Mouse (Mus musculus) intestine, embryonic 14.5 days (tissue): ENCODE results near the gene Dmrta1. TPM values are rescaled to one million over a fixed set of nuclear protein-coding genes. Genes with fewer than 3 reads are reported as not detected.
A peak's percentile ranks its signal among the peaks of the same experiment; 100 is the strongest.

Experiments used
- ATAC-seq: fragments of 200-750 bp; cut with Nextera tagmentation; replicated peaks from 2 replicates; pipeline ENCODE4 v1.8.0; 2017; ENCODE audit warnings: low read depth, moderate number of reproducible peaks, moderate TSS enrichment, moderate library complexity; ENCODE audit not compliant: low FRiP score, low TSS enrichment
- DNase-seq: peaks from one replicate; pipeline ENCODE4 v3.0.0-alpha.2; 2018; ENCODE audit warnings: low spot score
- H3K27ac ChIP-seq: fragments of 300-500 bp; sonication (generic); 2 replicates; pipeline ENCODE4 v1.5.1; 2014; ENCODE audit warnings: low read depth, mild to moderate bottlenecking, control low read depth
- H3K27me3 ChIP-seq: fragments of 300-500 bp; sonication (generic); replicated peaks from 2 replicates; pipeline ENCODE4 v1.6.1; 2014; ENCODE audit warnings: low read length, control low read depth; ENCODE audit not compliant: control insufficient read depth, insufficient read depth
- H3K36me3 ChIP-seq: fragments of 300-500 bp; sonication (generic); 2 replicates; pipeline ENCODE4 v1.6.1; 2014; ENCODE audit warnings: low read length, control low read depth; ENCODE audit not compliant: control insufficient read depth, insufficient read depth
- H3K4me1 ChIP-seq: fragments of 300-500 bp; sonication (generic); replicated peaks from 2 replicates; pipeline ENCODE4 v1.6.1; 2014; ENCODE audit warnings: low read length, control low read depth, mixed read lengths; ENCODE audit not compliant: control insufficient read depth, insufficient read depth
- H3K4me2 ChIP-seq: fragments of 300-500 bp; sonication (generic); 2 replicates; pipeline ENCODE4 v1.6.1; 2014; ENCODE audit warnings: low read length
- H3K4me3 ChIP-seq: fragments of 300-500 bp; sonication (generic); 2 replicates; pipeline ENCODE4 v1.5.1; 2014; ENCODE audit warnings: low read depth, low read length, control low read depth, mixed read lengths
- H3K9ac ChIP-seq: fragments of 300-500 bp; sonication (generic); 2 replicates; pipeline ENCODE4 v1.6.1; 2014; ENCODE audit warnings: mild to moderate bottlenecking, low read length
- H3K9me3 ChIP-seq: fragments of 300-500 bp; sonication (generic); 2 replicates; pipeline ENCODE4 v1.6.1; 2016; ENCODE audit warnings: low read length, control low read depth; ENCODE audit not compliant: control insufficient read depth
- WGBS: fragments of 180-500 bp; shearing (Covaris S2); extraction: QIAGEN DNeasy Blood & Tissue Kit; methylation state at CpG from one replicate; pipeline ENCODE4 v1.1.7; 2014; 5-methylcytosine and 5-hydroxymethylcytosine counted together
- polyA plus RNA-seq: library from polyadenylated mRNA; unstranded; fragments of >200 nt; fragmentation: Nextera tagmentation; extraction: Ambion mirVana; gene quantifications from 2 replicates; pipeline ENCODE4 v1.2.1, GENCODE M21; 2014

Gene Dmrta1
- polyA plus RNA-seq, 1 experiment from 2014 or later = 0.18 TPM

DNA sequence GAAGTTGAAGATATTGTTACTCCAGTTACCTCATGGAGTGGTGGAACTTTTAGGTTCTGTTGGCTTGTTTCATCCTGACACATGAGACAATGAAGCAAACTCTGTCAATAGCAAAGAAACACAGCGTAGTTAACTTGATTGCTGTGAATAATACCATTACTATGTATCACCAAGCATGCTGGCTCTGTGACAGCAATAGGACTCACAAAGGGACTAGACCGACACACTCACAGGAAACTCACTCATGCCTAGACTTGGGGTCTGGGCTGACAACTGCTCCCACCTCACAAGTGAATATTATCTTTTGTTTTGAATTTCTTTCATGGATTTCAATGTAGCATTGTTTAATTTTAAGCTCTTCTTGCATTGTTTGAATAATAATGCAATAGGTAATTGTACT, 15.8 kb upstream of the Dmrta1 start:
- no peaks in the 10 kb centered on the region for H3K9me3 ChIP-seq
- no peak for DNase-seq
- ATAC-seq = no peak
- no peaks in the 10 kb centered on the region for H3K36me3 ChIP-seq
- no peaks in the 10 kb centered on the region for H3K4me1 ChIP-seq
- no peak overlapping the region for H3K27ac ChIP-seq
- no peaks in the 10 kb centered on the region for H3K27me3 ChIP-seq
- no peak overlapping the region for H3K4me3 ChIP-seq
- no peak overlapping the region for H3K4me2 ChIP-seq
- H3K9ac ChIP-seq = no peak overlapping the region
- WGBS = 77% methylated on average over 2 of the region's 2 CpGs

DNA sequence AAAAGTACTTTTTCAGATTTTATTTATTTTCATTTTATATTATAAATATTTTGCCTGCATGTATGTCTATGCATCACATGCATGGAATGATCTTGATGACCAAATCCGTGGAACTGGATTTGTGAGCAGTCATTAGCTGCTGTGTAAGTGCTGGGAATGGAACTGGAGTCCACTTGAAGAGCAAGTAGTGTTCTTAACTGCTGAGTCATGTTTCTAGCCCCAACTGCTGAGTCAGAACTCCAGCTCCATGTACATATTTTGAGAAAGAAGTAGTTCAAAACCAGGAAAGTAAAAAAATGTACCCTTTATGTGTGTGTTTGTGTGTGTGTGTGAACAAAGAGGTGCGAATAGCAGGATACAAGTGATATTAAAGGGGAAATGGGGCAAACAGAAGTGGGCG, 4.5 kb upstream of the Dmrta1 start:
- 69% methylated on average over 3 of the region's 3 CpGs for WGBS
- no peaks in the 10 kb centered on the region for H3K9me3 ChIP-seq
- no peak overlapping the region for H3K4me2 ChIP-seq
- DNase-seq = no peak
- H3K9ac ChIP-seq = no peak overlapping the region
- H3K4me1 ChIP-seq = no peaks in the 10 kb centered on the region
- H3K36me3 ChIP-seq = no peaks in the 10 kb centered on the region
- H3K27ac ChIP-seq = no peak overlapping the region
- no peaks in the 10 kb centered on the region for H3K27me3 ChIP-seq
- H3K4me3 ChIP-seq = no peak overlapping the region
- no peak for ATAC-seq

DNA sequence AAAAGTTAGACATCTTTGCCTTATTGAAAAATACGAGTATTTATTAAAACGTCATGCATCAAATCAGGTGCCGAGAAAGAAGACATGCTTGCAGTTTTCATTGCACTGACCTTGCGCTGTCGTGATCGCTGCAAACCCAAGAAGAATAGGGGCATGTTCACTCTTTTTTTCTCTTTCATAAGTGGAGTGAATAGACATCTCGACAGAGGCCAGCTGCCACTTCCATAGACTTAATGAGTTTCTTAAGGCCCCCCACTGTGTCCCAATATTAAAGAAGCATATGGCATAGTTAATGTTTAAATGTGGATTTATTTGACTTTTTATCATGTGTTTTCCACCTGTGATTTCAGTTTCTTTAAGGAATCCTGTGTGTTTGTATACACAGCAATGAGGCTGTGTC, 1.3 kb upstream of the Dmrta1 start:
- Histone ChIP-seq H3K4me3 (no peak overlapping the region), H3K4me2 (no peak overlapping the region), H3K9ac (no peak overlapping the region), H3K9me3 (no peaks in the 10 kb centered on the region), H3K4me1 (no peaks in the 10 kb centered on the region), H3K36me3 (no peaks in the 10 kb centered on the region), H3K27ac (no peak overlapping the region), H3K27me3 (no peaks in the 10 kb centered on the region)
- DNase-seq (no peak), ATAC-seq (no peak)
- 71% methylated on average over 7 of the region's 7 CpGs for WGBS

DNA sequence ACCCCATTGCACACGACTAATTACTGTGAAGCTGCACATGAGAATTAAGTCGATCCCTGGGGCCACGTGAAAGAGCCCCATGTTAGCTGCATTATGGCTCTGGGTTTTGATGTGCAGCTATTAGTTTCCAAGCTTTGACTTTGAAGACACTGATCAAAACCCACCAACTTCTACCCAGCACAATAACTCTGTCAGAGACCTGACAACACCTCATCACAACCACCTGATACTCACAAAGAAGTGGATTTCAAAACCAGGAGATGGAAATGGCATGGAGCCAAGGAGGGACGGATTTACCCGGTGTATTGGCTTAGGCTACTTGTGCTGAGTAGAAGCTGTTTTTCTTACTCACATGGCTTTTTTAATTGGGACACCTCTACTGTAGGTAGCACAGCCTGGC, 523 bp upstream of the Dmrta1 start:
- ATAC-seq = no peak
- Histone ChIP-seq H3K27ac (no peak overlapping the region), H3K36me3 (no peaks in the 10 kb centered on the region), H3K4me1 (no peaks in the 10 kb centered on the region), H3K27me3 (no peaks in the 10 kb centered on the region), H3K9ac (no peak overlapping the region), H3K9me3 (no peaks in the 10 kb centered on the region), H3K4me3 (no peak overlapping the region), H3K4me2 (no peak overlapping the region)
- 76% methylated on average over 5 of the region's 5 CpGs for WGBS
- no peak for DNase-seq

DNA sequence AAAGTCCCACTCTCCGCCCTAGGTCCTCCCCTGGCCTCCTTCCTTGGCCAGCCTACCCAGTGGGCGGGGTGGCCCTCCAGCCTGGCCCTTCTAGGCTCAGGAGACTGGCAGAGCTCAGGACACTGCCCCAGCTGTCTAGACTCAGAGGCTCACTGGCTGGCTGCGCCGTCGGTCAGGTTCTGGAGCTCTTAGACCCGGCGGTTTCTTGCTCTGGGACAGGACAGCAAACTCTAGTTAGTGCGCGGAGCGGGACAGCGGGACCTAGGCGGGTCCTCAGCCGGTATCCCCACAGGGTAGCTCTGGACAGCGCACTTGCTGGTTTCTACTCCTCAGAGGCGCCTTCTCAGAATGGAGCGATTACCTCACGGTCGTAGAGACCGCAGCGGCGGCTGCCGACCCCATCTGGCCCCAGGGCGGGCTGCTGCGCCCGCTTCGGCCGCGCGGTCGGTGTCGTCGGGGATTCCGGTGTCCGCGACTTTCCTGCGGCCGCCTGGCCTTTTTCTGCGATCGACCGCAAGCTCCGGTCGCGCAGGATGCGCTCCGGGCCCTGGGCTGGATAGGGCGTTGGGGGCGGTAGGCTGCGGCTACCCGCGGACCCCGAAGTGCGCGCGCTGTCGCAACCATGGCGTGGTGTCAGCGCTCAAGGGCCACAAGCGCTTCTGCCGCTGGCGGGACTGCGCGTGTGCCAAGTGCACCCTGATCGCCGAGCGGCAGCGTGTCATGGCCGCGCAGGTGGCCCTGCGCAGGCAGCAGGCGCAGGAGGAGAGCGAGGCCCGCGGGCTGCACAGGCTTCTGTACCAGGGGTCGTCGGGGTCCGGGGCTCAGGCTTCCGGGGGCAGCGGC, 8.9 kb downstream of the Dmrta1 start:
- Histone ChIP-seq H3K4me2 (peak overlapping the region; percentile 69), H3K27ac (no peak overlapping the region), H3K9ac (0 out of 2 replicates have a peak overlapping the region, but pooled peaks have one; percentile 23), H3K9me3 (no peaks in the 10 kb centered on the region), H3K27me3 (peaks cover 53% of the 10 kb centered on the region), H3K4me3 (peak overlapping the region; percentile 41), H3K4me1 (no peaks in the 10 kb centered on the region), H3K36me3 (no peaks in the 10 kb centered on the region)
- WGBS = 1% methylated on average over 78 of the region's 78 CpGs
- ATAC-seq (peak; percentile 82), DNase-seq (peak; percentile 71)

DNA sequence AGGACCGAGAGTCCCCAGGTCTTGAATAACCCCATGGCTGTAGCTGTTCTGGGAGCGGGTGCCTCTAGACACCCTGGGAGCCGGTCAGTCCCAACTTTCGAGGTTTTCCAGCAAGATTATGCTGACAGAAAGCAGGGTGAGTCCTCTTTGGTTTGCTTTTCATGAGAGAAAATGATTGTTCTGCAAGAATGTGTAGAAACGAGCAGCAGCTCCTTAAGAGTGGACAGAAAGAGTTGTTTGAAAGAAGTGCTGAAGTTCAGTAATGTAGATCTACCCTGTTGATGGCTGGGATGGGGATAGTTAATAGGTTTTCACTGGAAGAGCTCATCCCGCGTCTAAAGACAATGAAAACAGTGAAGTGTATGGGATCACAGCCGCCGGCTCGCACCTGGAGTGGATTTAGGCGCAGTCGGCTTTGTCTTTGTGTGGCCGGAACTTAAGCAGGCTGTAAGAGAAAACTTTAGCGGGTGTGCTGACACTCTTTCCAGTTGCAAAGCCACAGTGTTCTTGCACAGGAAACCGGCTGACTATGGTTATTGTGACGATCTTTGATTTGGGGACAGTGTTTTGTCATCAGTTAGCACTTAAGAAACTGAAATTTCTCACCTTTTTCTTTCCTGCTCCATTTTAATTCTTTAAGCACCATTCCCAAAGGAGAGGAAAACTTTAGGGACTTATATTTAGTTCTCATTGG, 9.7 kb downstream of the Dmrta1 start:
- H3K9ac ChIP-seq = 0 out of 2 replicates have a peak overlapping the region, but pooled peaks have one; percentile 23
- 0 out of 2 replicates have a peak, but pooled peaks have one; percentile 8 for ATAC-seq

DNA sequence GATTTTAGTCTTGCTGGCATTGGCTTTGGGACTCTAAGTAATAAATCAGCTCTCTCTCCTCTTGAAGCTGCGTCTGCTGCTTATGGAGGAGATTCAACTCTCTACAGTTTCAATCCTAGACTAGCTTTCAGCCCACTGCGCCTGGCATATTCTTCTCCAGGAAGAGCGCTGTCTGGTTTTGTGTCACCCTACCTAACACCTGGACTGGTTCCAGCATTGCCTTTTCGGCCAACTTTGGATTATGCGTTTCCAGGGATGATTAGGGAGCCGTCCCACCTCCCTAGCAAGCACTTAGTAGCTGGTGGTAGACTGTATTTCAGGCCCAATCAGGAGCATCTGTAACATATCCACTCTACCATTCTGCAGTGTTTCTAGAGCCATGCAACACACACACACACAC, 12.7 kb downstream of the Dmrta1 start:
- Histone ChIP-seq H3K27ac (no peak overlapping the region), H3K27me3 (peaks cover 45% of the 10 kb centered on the region), H3K4me2 (no peak overlapping the region), H3K9ac (no peak overlapping the region), H3K9me3 (no peaks in the 10 kb centered on the region), H3K4me3 (no peak overlapping the region), H3K4me1 (no peaks in the 10 kb centered on the region), H3K36me3 (no peaks in the 10 kb centered on the region)
- WGBS = 78% methylated on average over 6 of the region's 6 CpGs
- DNase-seq = no peak
- ATAC-seq = no peak

More for the DNA sequence above, 9.7 kb downstream of the Dmrta1 start:
- Histone ChIP-seq H3K9me3 (no peaks in the 10 kb centered on the region), H3K4me1 (no peaks in the 10 kb centered on the region), H3K4me2 (peak overlapping the region; percentile 69), H3K36me3 (no peaks in the 10 kb centered on the region), H3K27ac (no peak overlapping the region), H3K27me3 (peaks cover 53% of the 10 kb centered on the region), H3K4me3 (peak overlapping the region; percentile 41)
- 3% methylated on average over 16 of the region's 16 CpGs for WGBS
- no peak for DNase-seq

DNA sequence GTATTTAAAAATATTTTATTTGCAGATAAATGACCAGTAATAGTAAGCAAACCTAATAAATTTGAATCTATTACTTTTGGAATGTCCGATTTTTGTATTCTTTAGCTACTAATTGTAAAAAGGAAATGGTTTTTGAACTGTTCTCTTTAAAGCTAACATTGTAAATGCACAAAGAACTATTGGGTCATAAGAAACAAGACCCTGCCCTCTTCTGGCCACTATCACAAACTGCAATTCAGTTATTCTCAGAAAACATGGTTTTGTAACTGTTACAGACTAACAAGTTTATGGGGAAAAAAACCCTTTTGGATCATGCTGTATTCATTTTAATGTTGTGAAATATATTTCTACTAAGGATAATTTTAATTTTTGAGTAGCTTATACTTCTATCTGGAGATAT, 13.5 kb downstream of the Dmrta1 start:
- 26% methylated on average over 1 of the region's 1 CpGs for WGBS
- ATAC-seq = no peak
- H3K4me3 ChIP-seq = no peak overlapping the region

More for the DNA sequence above, 13.5 kb downstream of the Dmrta1 start:
- no peak overlapping the region for H3K4me2 ChIP-seq
- no peaks in the 10 kb centered on the region for H3K4me1 ChIP-seq
- no peaks in the 10 kb centered on the region for H3K36me3 ChIP-seq
- no peak for DNase-seq
- H3K27ac ChIP-seq = no peak overlapping the region
- no peak overlapping the region for H3K9ac ChIP-seq
- peaks cover 36% of the 10 kb centered on the region for H3K27me3 ChIP-seq
- H3K9me3 ChIP-seq = no peaks in the 10 kb centered on the region
